ENCODE assay signal across 16 mouse cellular contexts in genomic region chr4:72233584-72234219, GRCm38 (mm10). TPM values are rescaled to one million over a fixed set of nuclear protein-coding genes. Genes with fewer than 3 reads are reported as not detected.
DNase-seq lines count a peak whose midpoint lies in the region; ATAC-seq and TF ChIP-seq lines count a peak whose summit lies in the region.
"Had no signal": no experiment of that assay in that cellular context is flagged by ENCODE, and none has a peak within 500 bp of the region (broad histone marks: within the 10 kb centered on the region; RNA-seq: fewer than 3 reads in every experiment).

No protein-coding gene starts in this region.

- H3K27ac ChIP-seq in hindbrain, embryonic 11.5 days (ENCODE audit: low read depth, low read length) = 0 out of 2 replicates have a peak overlapping the region, but pooled peaks have one; percentile 2
- no peak overlapping the region for H3K27ac ChIP-seq in hindbrain, postnatal 0 days
- no peak overlapping the region for H3K27ac ChIP-seq in neural tube, embryonic 11.5 days (ENCODE audit: low read depth, low read length)
- H3K27ac ChIP-seq: embryonic facial prominence, embryonic 15.5 days; layer of hippocampus, adult 2 months; limb, embryonic 10.5 days; liver, embryonic 14.5 days had no signal

- ATAC-seq in hindbrain, embryonic 11.5 days (ENCODE audit: low FRiP score) = peak; percentile 89
- ATAC-seq in hindbrain, postnatal 0 days = no peak
- peak; percentile 88 for ATAC-seq in neural tube, embryonic 11.5 days (ENCODE audit: insufficient read depth, low FRiP score, low TSS enrichment)
- ATAC-seq: CD4-positive, CD25-positive, alpha-beta regulatory T cell, adult 4 months had no signal

- H3K9ac ChIP-seq in hindbrain, embryonic 11.5 days (ENCODE audit: low read depth, low read length) = no peak overlapping the region
- no peak overlapping the region for H3K9ac ChIP-seq in hindbrain, postnatal 0 days (replicated peaks; ENCODE audit: low read length)
- H3K9ac ChIP-seq in neural tube, embryonic 11.5 days (ENCODE audit: low read length) = no peak overlapping the region
- H3K9ac ChIP-seq: embryonic facial prominence, embryonic 15.5 days; liver, embryonic 14.5 days had no signal

- no peaks in the 10 kb centered on the region for H3K4me1 ChIP-seq in hindbrain, embryonic 11.5 days (replicated peaks; ENCODE audit: control insufficient read depth, insufficient read depth, low read length)
- H3K4me1 ChIP-seq in hindbrain, postnatal 0 days (ENCODE audit: insufficient read depth, low read length) = no peaks in the 10 kb centered on the region
- no peaks in the 10 kb centered on the region for H3K4me1 ChIP-seq in neural tube, embryonic 11.5 days (ENCODE audit: control insufficient read depth, insufficient read depth, low read length)
- H3K4me1 ChIP-seq: embryonic facial prominence, embryonic 15.5 days; limb, embryonic 10.5 days had no signal

- no peaks in the 10 kb centered on the region for H3K27me3 ChIP-seq in hindbrain, embryonic 11.5 days (ENCODE audit: control insufficient read depth, insufficient read depth, low read length)
- H3K27me3 ChIP-seq in hindbrain, postnatal 0 days (ENCODE audit: insufficient read depth, low read length) = no peaks in the 10 kb centered on the region
- no peaks in the 10 kb centered on the region for H3K27me3 ChIP-seq in neural tube, embryonic 11.5 days (ENCODE audit: control insufficient read depth, insufficient read depth, low read length)
- H3K27me3 ChIP-seq: embryonic facial prominence, embryonic 15.5 days had no signal

- H3K9me3 ChIP-seq in hindbrain, embryonic 11.5 days (ENCODE audit: control insufficient read depth, low read length) = no peaks in the 10 kb centered on the region
- H3K9me3 ChIP-seq in hindbrain, postnatal 0 days (ENCODE audit: low read length) = no peaks in the 10 kb centered on the region
- no peaks in the 10 kb centered on the region for H3K9me3 ChIP-seq in neural tube, embryonic 11.5 days (ENCODE audit: control insufficient read depth, low read length)
- H3K9me3 ChIP-seq: embryonic facial prominence, embryonic 15.5 days; limb, embryonic 10.5 days had no signal

- DNase-seq in hindbrain, embryonic 11.5 days (ENCODE audit: low spot score) = peak; percentile 42
- no peak for DNase-seq in hindbrain, postnatal 0 days (ENCODE audit: low spot score)
- DNase-seq in neural tube, embryonic 11.5 days (ENCODE audit: low spot score) = peak; percentile 36
- no peak for DNase-seq in neural tube, embryonic 10.5 days (ENCODE audit: extremely low spot score, low spot score)
- DNase-seq in gonadal fat pad, adult 2 months (ENCODE audit: low read depth) = peak; percentile 47
- DNase-seq in testis, postnatal 14 days (ENCODE audit: low spot score) = no peak
- DNase-seq in thymus, postnatal 14 days = no peak
- DNase-seq: cerebellum, adult 9-11 months; kidney, adult 9 months; right cerebral cortex, postnatal 25 days; thymus, postnatal 25 days had no signal

- no peaks in the 10 kb centered on the region for H3K36me3 ChIP-seq in hindbrain, embryonic 11.5 days (ENCODE audit: control insufficient read depth, insufficient read depth, low read length)
- H3K36me3 ChIP-seq in hindbrain, postnatal 0 days (ENCODE audit: insufficient read depth, low read length) = no peaks in the 10 kb centered on the region
- no peaks in the 10 kb centered on the region for H3K36me3 ChIP-seq in neural tube, embryonic 11.5 days (ENCODE audit: control insufficient read depth, insufficient read depth, low read length)
- H3K36me3 ChIP-seq: embryonic facial prominence, embryonic 15.5 days; limb, embryonic 10.5 days had no signal

- H3K4me3 ChIP-seq in hindbrain, embryonic 11.5 days (ENCODE audit: low read depth, low read length) = no peak overlapping the region
- no peak overlapping the region for H3K4me3 ChIP-seq in hindbrain, postnatal 0 days (ENCODE audit: low read length)
- H3K4me3 ChIP-seq in neural tube, embryonic 11.5 days (ENCODE audit: low read depth, low read length) = no peak overlapping the region
- H3K4me3 ChIP-seq: embryonic facial prominence, embryonic 15.5 days; layer of hippocampus, adult 2 months; limb, embryonic 10.5 days had no signal

- no peak overlapping the region for H3K4me2 ChIP-seq in hindbrain, embryonic 11.5 days (replicated peaks; ENCODE audit: low read depth, low read length)
- H3K4me2 ChIP-seq in hindbrain, postnatal 0 days (ENCODE audit: low read depth, low read length) = no peak overlapping the region
- no peak overlapping the region for H3K4me2 ChIP-seq in neural tube, embryonic 11.5 days (ENCODE audit: low read depth)
- H3K4me2 ChIP-seq: embryonic facial prominence, embryonic 15.5 days had no signal

- TF ChIP-seq CTCF in hindbrain, postnatal 0 days (IDR thresholded peaks at IDR 0.05; ENCODE audit: low read depth) = no peak

- WGBS in hindbrain, embryonic 11.5 days = 20% methylated on average over 4 of the region's 4 CpGs
- 32% methylated on average over 4 of the region's 4 CpGs for WGBS in hindbrain, postnatal 0 days
- WGBS in neural tube, embryonic 11.5 days = 25% methylated on average over 4 of the region's 4 CpGs

RNA-seq across cellular contexts. Expression of gene Tle1, which starts 33.0 kb away (rescaled TPM):
- 43.8 and 44.1 TPM in 2 replicates for polyA plus RNA-seq in hindbrain, embryonic 11.5 days (2014; fragmentation: Nextera tagmentation; extraction: Ambion mirVana)
- 95.0 and 96.2 TPM in 2 replicates for total RNA-seq in hindbrain, postnatal 0 days (2014; rRNA removed)
- polyA plus RNA-seq in hindbrain, postnatal 0 days (2015; fragmentation: Nextera tagmentation; extraction: Ambion mirVana) = 23.8 and 24.4 TPM in 2 replicates
- polyA plus RNA-seq in neural tube, embryonic 11.5 days (2014; fragmentation: Nextera tagmentation; extraction: Ambion mirVana) = 46.4 and 51.9 TPM in 2 replicates
- polyA plus RNA-seq in gonadal fat pad, adult 2 months (2012; rRNA removed) = 40.6 and 43.6 TPM in 2 replicates

Comparison
In these comparisons a context has a peak if more than half of its experiments do, and no peak if none do; other contexts are left out.
1. DNase-seq: peak in hindbrain, embryonic 11.5 days (single experiment), neural tube, embryonic 11.5 days (single experiment) and gonadal fat pad, adult 2 months (single experiment); none in hindbrain, postnatal 0 days (single experiment), neural tube, embryonic 10.5 days (single experiment), testis, postnatal 14 days (single experiment) and thymus, postnatal 14 days (single experiment).